Mouse (Mus musculus): ENCODE data around the gene Thnsl2. TPM values are rescaled to one million over a fixed set of nuclear protein-coding genes. Genes with fewer than 3 reads are reported as not detected.
A peak's percentile ranks its signal among the peaks of the same experiment; 100 is the strongest.

The Thnsl2 gene
- polyA plus RNA-seq, 2 experiments = 5.6 to 8.6 TPM

- H3K36me3 ChIP-seq (ENCODE audit: control insufficient read depth, insufficient read depth, low read length) = no peaks in the 10 kb centered on the region
- no peak for TF ChIP-seq POLR2A (IDR thresholded peaks at IDR 0.05; ENCODE audit: borderline replicate concordance, extremely low read depth, insufficient read depth, insufficient read length)
- no peak for ATAC-seq (ENCODE audit: low FRiP score, low read depth)
- no peaks in the 10 kb centered on the region for H3K9me3 ChIP-seq (ENCODE audit: control insufficient read depth, low read length)
- no peak overlapping the region for H3K4me2 ChIP-seq (replicated peaks; ENCODE audit: low read depth, low read length, severe bottlenecking)
- no peaks in the 10 kb centered on the region for H3K4me1 ChIP-seq (ENCODE audit: control insufficient read depth, insufficient read depth, low read length)
- H3K27me3 ChIP-seq (ENCODE audit: control insufficient read depth, insufficient read depth, low read length) = no peaks in the 10 kb centered on the region
- WGBS = 15% methylated on average over 5 of the region's 5 CpGs
- peak; percentile 43 for DNase-seq (ENCODE audit: low spot score)
- H3K9ac ChIP-seq (ENCODE audit: low read depth, low read length, severe bottlenecking) = no peak overlapping the region
- H3K4me3 ChIP-seq (replicated peaks; ENCODE audit: low read length) = no peak overlapping the region
- no peak overlapping the region for H3K27ac ChIP-seq (replicated peaks; ENCODE audit: low read depth, low read length)
Measured at GRCm38 (mm10) chr6:71149534-71149933, 5.3 kb upstream of the Thnsl2 start.

- Histone ChIP-seq H3K27ac (replicated peaks; ENCODE audit: low read depth, low read length) (no peak overlapping the region), H3K4me2 (replicated peaks; ENCODE audit: low read depth, low read length, severe bottlenecking) (no peak overlapping the region), H3K36me3 (ENCODE audit: control insufficient read depth, insufficient read depth, low read length) (no peaks in the 10 kb centered on the region), H3K4me1 (ENCODE audit: control insufficient read depth, insufficient read depth, low read length) (no peaks in the 10 kb centered on the region; the same call in 1 of the 2 replicates), H3K9ac (ENCODE audit: low read depth, low read length, severe bottlenecking) (no peak overlapping the region), H3K27me3 (ENCODE audit: control insufficient read depth, insufficient read depth, low read length) (no peaks in the 10 kb centered on the region), H3K4me3 (replicated peaks; ENCODE audit: low read length) (no peak overlapping the region), H3K9me3 (ENCODE audit: control insufficient read depth, low read length) (no peaks in the 10 kb centered on the region)
- no peak for TF ChIP-seq POLR2A (IDR thresholded peaks at IDR 0.05; ENCODE audit: borderline replicate concordance, extremely low read depth, insufficient read depth, insufficient read length)
- DNase-seq (ENCODE audit: low spot score) (no peak), ATAC-seq (ENCODE audit: low FRiP score, low read depth) (no peak)
- 72% methylated on average over 6 of the region's 6 CpGs for WGBS
Measured at GRCm38 (mm10) chr6:71148336-71148735, 4.1 kb upstream of the Thnsl2 start.

- H3K4me1 ChIP-seq (ENCODE audit: control insufficient read depth, insufficient read depth, low read length) = peaks cover 2% of the 10 kb centered on the region; the same call in 1 of the 2 replicates
- no peak overlapping the region for H3K27ac ChIP-seq (replicated peaks; ENCODE audit: low read depth, low read length)
- H3K4me2 ChIP-seq (replicated peaks; ENCODE audit: low read depth, low read length, severe bottlenecking) = no peak overlapping the region
- ATAC-seq (ENCODE audit: low FRiP score, low read depth) (no peak), DNase-seq (ENCODE audit: low spot score) (no peak)
- H3K9me3 ChIP-seq (ENCODE audit: control insufficient read depth, low read length) = no peaks in the 10 kb centered on the region
- no peaks in the 10 kb centered on the region for H3K36me3 ChIP-seq (ENCODE audit: control insufficient read depth, insufficient read depth, low read length)
- H3K27me3 ChIP-seq (ENCODE audit: control insufficient read depth, insufficient read depth, low read length) = no peaks in the 10 kb centered on the region
- TF ChIP-seq POLR2A (IDR thresholded peaks at IDR 0.05; ENCODE audit: borderline replicate concordance, extremely low read depth, insufficient read depth, insufficient read length) = no peak
- H3K9ac ChIP-seq (ENCODE audit: low read depth, low read length, severe bottlenecking) = no peak overlapping the region
- no peak overlapping the region for H3K4me3 ChIP-seq (replicated peaks; ENCODE audit: low read length)
- WGBS = 69% methylated on average over 3 of the region's 3 CpGs
Measured at GRCm38 (mm10) chr6:71145288-71145989, 1.2 kb upstream of the Thnsl2 start.

- Histone ChIP-seq H3K4me3 (replicated peaks; ENCODE audit: low read length) (peak overlapping the region; percentile 61), H3K9ac (ENCODE audit: low read depth, low read length, severe bottlenecking) (peak overlapping the region; percentile 83), H3K9me3 (ENCODE audit: control insufficient read depth, low read length) (no peaks in the 10 kb centered on the region), H3K27ac (replicated peaks; ENCODE audit: low read depth, low read length) (no peak overlapping the region), H3K27me3 (ENCODE audit: control insufficient read depth, insufficient read depth, low read length) (no peaks in the 10 kb centered on the region), H3K4me1 (ENCODE audit: control insufficient read depth, insufficient read depth, low read length) (peaks cover 2% of the 10 kb centered on the region; the same call in 1 of the 2 replicates), H3K36me3 (ENCODE audit: control insufficient read depth, insufficient read depth, low read length) (no peaks in the 10 kb centered on the region), H3K4me2 (replicated peaks; ENCODE audit: low read depth, low read length, severe bottlenecking) (peak overlapping the region; percentile 82)
- 1% methylated on average over 19 of the region's 19 CpGs for WGBS
- TF ChIP-seq POLR2A (IDR thresholded peaks at IDR 0.05; ENCODE audit: borderline replicate concordance, extremely low read depth, insufficient read depth, insufficient read length) = no peak
- ATAC-seq (ENCODE audit: low FRiP score, low read depth) (no peak), DNase-seq (ENCODE audit: low spot score) (no peak)
Measured at GRCm38 (mm10) chr6:71143154-71143893, 915 bp downstream of the Thnsl2 start.

GRCm38 (mm10) chr6:71135031-71135430 lies 9.2 kb downstream of the Thnsl2 start:
- Histone ChIP-seq H3K4me3 (replicated peaks; ENCODE audit: low read length) (no peak overlapping the region), H3K4me1 (ENCODE audit: control insufficient read depth, insufficient read depth, low read length) (no peaks in the 10 kb centered on the region), H3K4me2 (replicated peaks; ENCODE audit: low read depth, low read length, severe bottlenecking) (no peak overlapping the region), H3K9ac (ENCODE audit: low read depth, low read length, severe bottlenecking) (no peak overlapping the region), H3K27ac (replicated peaks; ENCODE audit: low read depth, low read length) (no peak overlapping the region), H3K36me3 (ENCODE audit: control insufficient read depth, insufficient read depth, low read length) (no peaks in the 10 kb centered on the region), H3K27me3 (ENCODE audit: control insufficient read depth, insufficient read depth, low read length) (no peaks in the 10 kb centered on the region), H3K9me3 (ENCODE audit: control insufficient read depth, low read length) (no peaks in the 10 kb centered on the region)
- WGBS = 97% methylated on average over 3 of the region's 3 CpGs
- DNase-seq (ENCODE audit: low spot score) = no peak
- TF ChIP-seq POLR2A (IDR thresholded peaks at IDR 0.05; ENCODE audit: borderline replicate concordance, extremely low read depth, insufficient read depth, insufficient read length) = no peak
- ATAC-seq (ENCODE audit: low FRiP score, low read depth) = no peak
